Mouse (Mus musculus): ENCODE measurements around the gene Pcbd2. TPM values are rescaled to one million over a fixed set of nuclear protein-coding genes. Genes with fewer than 3 reads are reported as not detected.
A peak's percentile ranks its signal among the peaks of the same experiment; 100 is the strongest.
"Not testable (repeated sequence)": the region's sequence is repeated elsewhere in the genome, so short reads cannot be mapped to it uniquely, and the experiment has no call there.

Gene Pcbd2
- polyA plus RNA-seq (2016; fragmentation: Nextera tagmentation; extraction: Ambion mirVana), result 43.7 and 44.4 TPM in 2 replicates

DNA sequence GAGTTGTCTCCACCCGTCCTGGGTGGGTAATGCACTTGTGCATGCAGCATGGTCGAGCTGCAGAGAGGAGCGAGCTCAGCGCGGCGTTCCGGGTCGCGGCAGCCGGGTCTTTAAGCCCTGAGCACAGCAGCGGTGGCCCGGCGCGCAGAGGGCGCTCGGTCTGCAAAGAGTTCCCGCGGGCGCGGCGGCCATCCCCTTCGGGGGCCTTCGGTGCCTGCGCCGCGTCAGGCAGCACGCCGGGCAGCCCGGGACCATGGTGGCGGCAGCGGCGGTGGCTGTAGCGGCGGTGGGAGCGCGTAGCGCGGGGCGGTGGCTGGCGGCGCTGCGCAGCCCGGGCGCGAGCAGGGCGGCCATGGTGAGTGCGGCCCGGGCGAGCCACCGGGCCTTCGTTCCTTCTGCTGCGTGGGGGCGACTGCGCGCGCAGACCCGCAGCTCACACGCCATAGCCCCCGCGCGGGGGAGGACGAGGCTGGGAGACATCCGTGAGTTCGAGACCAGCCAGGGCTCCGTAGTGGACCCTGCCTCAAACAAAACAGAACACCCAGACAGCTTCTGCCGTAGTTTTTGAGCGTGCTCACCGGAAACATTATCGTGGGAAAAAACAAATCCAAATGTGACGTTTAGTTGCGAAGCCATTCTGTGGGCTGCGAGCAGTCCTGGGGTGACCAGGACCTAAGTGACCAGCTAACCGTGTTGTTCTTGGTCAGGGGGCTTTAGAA lies at the start of gene Pcbd2:
TSS of gene Pcbd2 (plus strand) at position 249 of the 719 bp plus-strand sequence.
- peaks cover 8% of the 10 kb centered on the region for H3K4me1 ChIP-seq
- peak within 1 kb of the TSS; percentile 66 for H3K4me3 ChIP-seq
- H3K36me3 ChIP-seq, result peaks cover 38% of the 10 kb centered on the region
- H3K27ac ChIP-seq, result peak within 1 kb of the TSS; percentile 93
- DNase-seq (ENCODE audit: low spot score), result peak; percentile 88
- H3K9me3 ChIP-seq (replicated peaks), result no peaks in the 10 kb centered on the region
- H3K27me3 ChIP-seq (ENCODE audit: low read depth, poor library complexity, severe bottlenecking), result no peaks in the 10 kb centered on the region
- under 1% methylated on average over 73 of the region's 73 CpGs for WGBS

DNA sequence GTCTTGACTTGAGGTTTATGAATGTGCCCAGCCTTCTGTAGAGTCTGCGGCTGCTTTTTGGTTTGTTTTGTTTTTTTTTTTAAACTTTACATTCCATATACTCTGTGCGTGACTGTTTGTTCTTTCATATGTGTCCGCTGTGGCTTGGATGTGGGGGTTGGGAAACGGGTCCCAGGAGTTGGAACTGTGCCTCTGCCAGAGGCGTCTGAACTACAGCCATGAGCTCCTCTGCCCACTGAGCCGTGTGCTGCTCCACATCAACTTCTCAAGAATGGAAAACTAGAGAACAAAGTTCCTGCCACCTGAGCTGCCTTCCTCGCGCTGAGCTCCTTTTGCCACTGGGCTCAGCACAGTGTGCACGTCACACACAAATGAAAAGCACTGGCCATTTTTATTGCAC lies 45.0 kb upstream of the Pcbd2 start:
- no peaks in the 10 kb centered on the region for H3K27me3 ChIP-seq (ENCODE audit: low read depth, poor library complexity, severe bottlenecking)
- peaks cover 59% of the 10 kb centered on the region for H3K36me3 ChIP-seq
- WGBS, result 91% methylated on average over 9 of the region's 9 CpGs
- peaks cover 6% of the 10 kb centered on the region for H3K4me1 ChIP-seq
- H3K4me3 ChIP-seq, result no peak overlapping the region
- no peak overlapping the region for H3K27ac ChIP-seq
- H3K9me3 ChIP-seq (replicated peaks), result no peaks in the 10 kb centered on the region
- DNase-seq (ENCODE audit: low spot score), result no peak

DNA sequence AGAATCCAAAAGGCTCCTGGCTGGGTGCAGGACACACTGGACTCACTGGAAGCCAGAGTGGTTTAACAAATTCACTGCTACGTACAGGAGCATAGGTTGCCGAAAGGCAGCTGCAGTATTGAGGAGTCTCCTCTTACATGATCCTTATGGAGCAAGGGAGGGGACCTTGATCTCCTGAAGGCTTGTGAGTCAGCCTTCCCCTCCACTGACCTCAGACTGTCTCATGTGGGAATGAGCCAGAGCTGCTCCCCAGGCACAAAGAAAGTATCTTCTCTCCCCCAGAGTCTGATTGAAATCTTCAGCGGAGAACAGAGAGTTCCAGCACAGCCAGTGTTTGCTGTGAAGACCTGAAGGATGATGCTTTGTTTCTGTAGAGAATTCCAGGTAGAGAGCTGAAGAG lies 43.6 kb upstream of the Pcbd2 start:
- 95% methylated on average over 3 of the region's 3 CpGs for WGBS
- Histone ChIP-seq H3K27me3 (ENCODE audit: low read depth, poor library complexity, severe bottlenecking) (no peaks in the 10 kb centered on the region), H3K36me3 (peaks cover 46% of the 10 kb centered on the region), H3K4me3 (no peak overlapping the region), H3K9me3 (replicated peaks) (no peaks in the 10 kb centered on the region), H3K27ac (no peak overlapping the region), H3K4me1 (peaks cover 20% of the 10 kb centered on the region)
- no peak for DNase-seq (ENCODE audit: low spot score)

GRCm38 (mm10) chr13:55686107-55686633 lies 41.0 kb upstream of the Pcbd2 start:
- Histone ChIP-seq H3K36me3 (peaks cover 20% of the 10 kb centered on the region), H3K27ac (peak overlapping the region; percentile 61; the same call in 1 of the 2 replicates)
- DNase-seq (ENCODE audit: low spot score), result no peak

GRCm38 (mm10) chr13:55687927-55688602 lies 39.1 kb upstream of the Pcbd2 start:
- peak overlapping the region; percentile 73 for H3K27ac ChIP-seq
- 42% methylated on average over 4 of the region's 4 CpGs for WGBS
- H3K27me3 ChIP-seq (ENCODE audit: low read depth, poor library complexity, severe bottlenecking), result no peaks in the 10 kb centered on the region
- no peaks in the 10 kb centered on the region for H3K9me3 ChIP-seq (replicated peaks)
- peaks cover 20% of the 10 kb centered on the region for H3K4me1 ChIP-seq
- peaks cover 7% of the 10 kb centered on the region; the same call in 1 of the 2 replicates for H3K36me3 ChIP-seq
- peak overlapping the region; percentile 4; the same call in 1 of the 2 replicates for H3K4me3 ChIP-seq
- DNase-seq (ENCODE audit: low spot score), result no peak

More at GRCm38 (mm10) chr13:55686107-55686633, 41.0 kb upstream of the Pcbd2 start:
- 79% methylated on average over 9 of the region's 9 CpGs for WGBS
- Histone ChIP-seq H3K9me3 (replicated peaks) (no peaks in the 10 kb centered on the region), H3K4me3 (no peak overlapping the region), H3K27me3 (ENCODE audit: low read depth, poor library complexity, severe bottlenecking) (no peaks in the 10 kb centered on the region), H3K4me1 (peaks cover 20% of the 10 kb centered on the region)

DNA sequence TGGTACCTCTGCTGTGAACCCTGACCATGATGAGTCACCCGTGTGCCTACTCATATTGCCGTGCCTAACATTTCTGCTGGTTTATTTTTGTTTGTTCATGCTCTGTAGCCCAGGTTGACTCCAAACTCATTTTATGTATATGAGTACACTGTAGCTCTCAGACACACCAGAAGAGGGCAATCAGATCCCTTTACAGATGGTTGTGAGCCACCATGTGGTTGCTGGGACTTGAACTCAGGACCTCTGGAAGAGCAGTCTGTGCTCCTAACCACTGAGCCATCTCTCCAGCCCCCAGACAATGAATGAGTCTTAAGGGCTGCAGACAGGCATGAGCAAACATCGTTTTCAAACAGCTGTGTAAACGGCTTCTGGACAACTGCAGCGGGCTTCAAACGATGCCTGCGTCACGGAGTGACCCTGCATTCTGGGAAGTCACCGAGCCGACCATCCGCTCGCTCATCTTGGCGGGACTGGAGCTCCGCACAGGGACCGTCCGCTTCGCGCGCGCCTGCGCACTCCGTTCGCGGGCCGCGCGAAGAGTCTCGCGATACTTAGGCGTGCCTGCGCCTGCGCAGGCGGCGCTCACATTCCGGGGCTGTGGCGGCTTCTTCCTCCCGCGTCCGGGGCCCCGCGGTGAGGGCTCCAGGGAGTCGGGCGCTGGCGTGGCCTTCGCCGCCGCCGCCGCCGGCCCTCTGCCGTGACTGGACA lies 34.5 kb upstream of the Pcbd2 start, which contains the start of gene B230219D22Rik:
TSS of gene B230219D22Rik (plus strand) at position 590 of the 708 bp plus-strand sequence.
- Histone ChIP-seq H3K9me3 (replicated peaks) (no peaks in the 10 kb centered on the region), H3K27ac (peak within 1 kb of the TSS; percentile 100), H3K27me3 (ENCODE audit: low read depth, poor library complexity, severe bottlenecking) (no peaks in the 10 kb centered on the region), H3K4me3 (peak within 1 kb of the TSS; percentile 99), H3K36me3 (peaks cover 16% of the 10 kb centered on the region), H3K4me1 (peaks cover 25% of the 10 kb centered on the region)
- peak; percentile 92 for DNase-seq (ENCODE audit: low spot score)
- 3% methylated on average over 51 of the region's 51 CpGs for WGBS

GRCm38 (mm10) chr13:55693243-55693721 lies 33.9 kb upstream of the Pcbd2 start:
- Histone ChIP-seq H3K36me3 (peaks cover 22% of the 10 kb centered on the region), H3K27me3 (ENCODE audit: low read depth, poor library complexity, severe bottlenecking) (no peaks in the 10 kb centered on the region), H3K4me3 (peak overlapping the region; percentile 99), H3K27ac (peak overlapping the region; percentile 100), H3K9me3 (replicated peaks) (no peaks in the 10 kb centered on the region), H3K4me1 (peaks cover 19% of the 10 kb centered on the region)
- peak; percentile 66 for DNase-seq (ENCODE audit: low spot score)
- WGBS, result under 1% methylated on average over 69 of the region's 70 CpGs

- H3K36me3 ChIP-seq, result peaks cover 30% of the 10 kb centered on the region
- peaks cover 15% of the 10 kb centered on the region for H3K4me1 ChIP-seq
- no peaks in the 10 kb centered on the region for H3K9me3 ChIP-seq (replicated peaks)
- H3K4me3 ChIP-seq, result peak overlapping the region; percentile 99
- H3K27ac ChIP-seq, result peak overlapping the region; percentile 100
- 23% methylated on average over 8 of the region's 8 CpGs for WGBS
- DNase-seq (ENCODE audit: low spot score), result no peak
- H3K27me3 ChIP-seq (ENCODE audit: low read depth, poor library complexity, severe bottlenecking), result no peaks in the 10 kb centered on the region
These were observed 33.1 kb upstream of the Pcbd2 start for GRCm38 (mm10) chr13:55694110-55694509.

DNA sequence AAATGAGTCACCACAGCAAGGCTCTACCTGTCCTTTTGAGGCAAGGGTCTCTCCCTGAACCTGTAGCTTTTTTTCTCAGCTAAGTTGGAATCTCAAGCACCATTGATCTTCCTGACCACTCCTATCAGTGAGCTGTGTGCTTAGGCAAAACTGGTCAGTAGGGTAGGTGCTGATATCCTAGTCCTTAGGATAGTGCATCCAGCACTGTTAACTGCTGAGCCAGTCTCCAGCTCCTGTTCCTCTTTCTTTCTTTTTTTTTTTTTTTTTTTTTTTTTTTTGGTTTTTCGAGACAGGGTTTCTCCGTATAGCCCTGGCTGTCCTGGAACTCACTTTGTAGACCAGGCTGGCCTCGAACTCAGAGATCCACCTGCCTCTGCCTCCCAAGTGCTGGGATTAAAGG lies 31.2 kb upstream of the Pcbd2 start:
- not testable (repeated sequence) for DNase-seq (ENCODE audit: low spot score); H3K27ac ChIP-seq; H3K9me3 ChIP-seq (replicated peaks); H3K4me3 ChIP-seq; H3K27me3 ChIP-seq (ENCODE audit: low read depth, poor library complexity, severe bottlenecking)
- 95% methylated on average over 1 of the region's 3 CpGs for WGBS
- Histone ChIP-seq H3K36me3 (peaks cover 49% of the 10 kb centered on the region), H3K4me1 (peaks cover 15% of the 10 kb centered on the region)

GRCm38 (mm10) chr13:55704301-55704700 lies 22.9 kb upstream of the Pcbd2 start:
- Histone ChIP-seq H3K9me3 (replicated peaks) (no peaks in the 10 kb centered on the region), H3K27me3 (ENCODE audit: low read depth, poor library complexity, severe bottlenecking) (no peaks in the 10 kb centered on the region), H3K4me3 (no peak overlapping the region), H3K27ac (no peak overlapping the region), H3K4me1 (peaks cover under 1% of the 10 kb centered on the region; the same call in 1 of the 2 replicates), H3K36me3 (peaks cover 77% of the 10 kb centered on the region)
- DNase-seq (ENCODE audit: low spot score), result no peak
- WGBS, result 89% methylated on average over 4 of the region's 4 CpGs

DNA sequence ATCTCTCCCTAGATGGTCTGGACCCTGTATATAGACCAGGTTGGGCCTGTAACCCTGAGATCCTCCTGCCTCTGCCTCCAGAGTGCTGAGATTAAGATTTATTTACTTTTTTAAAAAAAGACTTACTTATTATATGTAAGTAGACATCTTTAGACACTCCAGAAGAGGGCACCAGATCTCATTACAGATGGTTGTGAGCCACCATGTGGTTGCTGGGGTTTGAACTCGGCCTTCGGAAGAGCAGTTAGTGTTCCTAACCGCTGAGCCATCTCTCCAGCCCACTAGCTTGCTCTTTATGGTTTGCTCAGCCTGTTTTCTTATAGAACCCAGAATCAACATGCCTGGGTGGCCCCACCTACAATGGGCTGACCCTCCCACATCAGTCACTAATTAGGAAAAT lies 14.3 kb upstream of the Pcbd2 start:
- no peak overlapping the region for H3K4me3 ChIP-seq
- no peaks in the 10 kb centered on the region for H3K27me3 ChIP-seq (ENCODE audit: low read depth, poor library complexity, severe bottlenecking)
- peaks cover 6% of the 10 kb centered on the region for H3K36me3 ChIP-seq
- 95% methylated on average over 3 of the region's 3 CpGs for WGBS
- no peaks in the 10 kb centered on the region for H3K9me3 ChIP-seq (replicated peaks)
- no peak for DNase-seq (ENCODE audit: low spot score)
- peaks cover 28% of the 10 kb centered on the region for H3K4me1 ChIP-seq
- H3K27ac ChIP-seq, result no peak overlapping the region

DNA sequence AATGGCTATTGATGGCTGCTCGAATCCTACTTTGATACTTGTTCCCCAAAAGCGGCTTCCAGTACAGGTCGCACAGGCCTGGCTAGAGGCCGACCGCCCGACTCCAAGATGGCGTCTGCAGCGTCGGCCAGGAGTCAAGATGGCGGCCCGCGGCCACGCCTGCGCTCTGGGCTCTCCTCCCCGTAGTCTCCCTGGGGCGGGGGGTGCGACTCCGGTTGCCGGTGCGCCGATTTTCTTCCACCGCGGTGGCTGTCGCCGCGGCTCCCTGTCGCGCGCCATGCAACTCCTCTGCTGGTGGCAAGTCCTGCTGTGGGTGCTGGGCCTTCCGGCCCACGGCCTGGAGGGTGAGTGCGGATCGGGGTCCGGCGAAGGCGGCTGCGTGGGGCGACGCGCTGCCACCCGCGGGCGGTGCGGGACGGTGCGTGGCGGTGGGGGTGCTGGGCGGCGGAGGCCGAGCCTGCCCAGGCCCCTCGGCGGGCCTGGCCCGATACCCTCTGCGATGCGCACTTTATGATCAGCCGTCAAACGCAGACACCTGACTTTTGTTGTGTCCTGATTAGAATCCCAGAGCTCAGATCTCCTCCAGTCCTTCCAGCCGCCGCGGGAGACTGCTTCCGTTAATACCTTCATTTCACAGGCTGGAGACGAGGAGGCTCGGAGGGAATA lies 12.5 kb upstream of the Pcbd2 start, which contains the start of gene Txndc15:
TSS of gene Txndc15 (plus strand) at position 150 of the 666 bp plus-strand sequence.
- peak within 1 kb of the TSS; percentile 96 for H3K27ac ChIP-seq
- H3K4me3 ChIP-seq, result peak within 1 kb of the TSS; percentile 92
- H3K9me3 ChIP-seq (replicated peaks), result no peaks in the 10 kb centered on the region
- peaks cover 23% of the 10 kb centered on the region for H3K36me3 ChIP-seq
- no peaks in the 10 kb centered on the region for H3K27me3 ChIP-seq (ENCODE audit: low read depth, poor library complexity, severe bottlenecking)
- peak; percentile 91 for DNase-seq (ENCODE audit: low spot score)
- H3K4me1 ChIP-seq, result peaks cover 26% of the 10 kb centered on the region
- WGBS, result under 1% methylated on average over 63 of the region's 63 CpGs

All from limb, embryonic 10.5 days (tissue).